Mouse (Mus musculus) E14TG2a.4 (cell line): ENCODE results near the gene Arhgap10.

Source experiments
- H3K27me3 ChIP-seq: 2 replicates; pipeline ENCODE4 v1.6.1; 2014; ENCODE audit warnings: low read length, control low read depth; ENCODE audit not compliant: insufficient read depth
- H3K36me3 ChIP-seq: 2 replicates; pipeline ENCODE4 v1.6.1; 2014; ENCODE audit warnings: low read length, control low read depth; ENCODE audit not compliant: insufficient read depth
- H3K4me1 ChIP-seq: replicated peaks from 2 replicates; pipeline ENCODE4 v1.6.1; 2014; ENCODE audit warnings: low read depth, low read length, control low read depth
- H3K4me3 ChIP-seq: replicated peaks from 2 replicates; pipeline ENCODE4 v1.5.1; 2014; ENCODE audit warnings: mild to moderate bottlenecking, low read length
- H3K9me3 ChIP-seq: 2 replicates; pipeline ENCODE4 v1.6.1; 2014; ENCODE audit warnings: low read length, control low read depth
- CTCF ChIP-seq: conservative IDR thresholded peaks from 2 replicates; pipeline ENCODE4 v1.5.1; 2014; ENCODE audit warnings: low read length
- NANOG ChIP-seq: IDR thresholded peaks from 2 replicates; pipeline ENCODE4 v1.6.1; 2014; ENCODE audit warnings: borderline replicate concordance, low read length, mixed read lengths
- POU5F1 ChIP-seq: IDR thresholded peaks from 2 replicates; pipeline ENCODE4 v1.6.1; 2014; ENCODE audit warnings: low read length, borderline replicate concordance

Gene Arhgap10

DNA sequence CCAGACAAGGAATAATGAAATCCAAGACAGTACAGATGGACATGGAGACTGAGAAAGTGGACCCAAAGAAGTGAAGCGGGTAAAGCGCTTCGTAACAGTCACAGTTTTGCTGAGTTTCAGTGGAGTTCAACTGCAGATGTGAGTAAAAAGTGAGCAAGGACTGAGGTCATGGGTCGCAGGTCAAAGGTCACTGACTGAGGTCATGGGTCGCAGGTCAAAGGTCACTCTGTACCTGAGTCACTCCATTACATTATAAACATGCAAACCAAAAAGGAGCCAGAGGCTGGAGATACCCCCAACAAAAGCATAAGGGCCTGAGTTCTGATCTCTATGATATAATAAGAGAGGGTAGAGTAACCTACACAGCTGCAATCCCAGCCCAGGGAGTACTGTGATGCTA, 43.1 kb downstream of the Arhgap10 start:
- TF ChIP-seq NANOG (no peak), POU5F1 (no peak), CTCF (no peak)
- Histone ChIP-seq H3K36me3 (no peaks in the 10 kb centered on the region), H3K27me3 (no peaks in the 10 kb centered on the region), H3K4me3 (no peak overlapping the region), H3K9me3 (no peaks in the 10 kb centered on the region), H3K4me1 (peaks cover 12% of the 10 kb centered on the region)

DNA sequence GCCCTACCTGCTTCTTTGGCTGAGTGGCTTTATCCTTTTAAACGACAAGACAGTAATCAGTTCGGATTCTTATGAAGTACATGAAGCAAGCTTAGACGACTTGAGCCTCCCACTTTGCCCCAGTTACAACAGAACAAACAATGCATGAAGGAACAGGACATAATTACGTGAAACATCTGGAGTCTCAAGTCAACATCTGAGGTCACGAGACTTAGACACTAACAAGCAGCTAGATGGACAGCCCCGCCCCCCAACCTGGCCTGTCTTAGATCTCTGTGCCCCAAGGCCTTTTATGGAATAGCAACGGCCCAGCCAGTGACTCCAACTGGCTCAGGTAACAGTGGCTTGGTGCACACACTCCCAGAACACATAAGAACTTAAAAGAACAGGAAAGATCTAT, 44.0 kb downstream of the Arhgap10 start:
- Histone ChIP-seq H3K27me3 (no peaks in the 10 kb centered on the region), H3K4me1 (peaks cover 10% of the 10 kb centered on the region), H3K4me3 (no peak overlapping the region), H3K36me3 (no peaks in the 10 kb centered on the region), H3K9me3 (no peaks in the 10 kb centered on the region)
- TF ChIP-seq CTCF (no peak), NANOG (no peak), POU5F1 (no peak)

DNA sequence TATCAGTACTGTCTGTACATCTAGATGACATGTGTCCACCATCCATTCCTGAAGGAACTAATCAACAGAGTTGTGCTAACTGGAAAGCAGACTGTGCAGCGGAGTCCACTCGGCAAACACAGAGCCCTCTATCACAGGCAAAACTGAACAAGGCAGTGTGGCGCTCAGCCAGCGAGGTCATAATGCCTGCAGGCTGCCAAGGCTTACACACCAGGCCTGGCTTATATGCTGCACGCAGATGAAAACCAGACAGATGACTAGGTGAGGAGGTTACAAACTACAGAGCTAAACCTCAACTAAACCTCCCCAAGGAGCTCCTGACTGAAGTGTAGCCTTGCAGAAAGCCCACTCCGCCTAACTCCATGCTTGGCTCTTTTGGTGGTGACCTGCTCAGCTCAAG, 44.4 kb downstream of the Arhgap10 start:
- Histone ChIP-seq H3K27me3 (no peaks in the 10 kb centered on the region), H3K36me3 (no peaks in the 10 kb centered on the region), H3K9me3 (no peaks in the 10 kb centered on the region), H3K4me3 (no peak overlapping the region), H3K4me1 (peaks cover 6% of the 10 kb centered on the region; the same call in 1 of the 2 replicates)
- TF ChIP-seq NANOG (no peak), CTCF (no peak), POU5F1 (no peak)

DNA sequence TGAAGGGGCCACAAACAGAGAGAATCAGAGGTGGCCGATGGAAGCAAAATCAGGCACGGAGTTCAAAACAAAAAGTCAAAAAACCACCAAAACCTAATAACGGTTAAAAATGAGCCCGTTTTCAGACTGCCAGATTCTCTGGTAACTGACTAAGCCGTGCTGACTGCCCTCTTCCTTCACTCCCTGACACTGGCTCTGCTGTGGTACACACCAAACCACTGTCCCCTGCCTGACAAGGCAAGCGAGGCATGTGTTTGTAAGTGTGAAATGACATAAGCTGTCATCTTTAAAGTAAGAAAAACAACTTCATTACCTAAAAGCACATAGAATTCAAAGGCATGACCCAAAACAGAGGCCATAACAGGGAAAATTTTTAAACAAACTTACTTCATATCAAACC, 56.4 kb downstream of the Arhgap10 start:
- no peaks in the 10 kb centered on the region for H3K36me3 ChIP-seq
- no peak for TF ChIP-seq POU5F1
- no peak for TF ChIP-seq CTCF
- H3K4me3 ChIP-seq = no peak overlapping the region

DNA sequence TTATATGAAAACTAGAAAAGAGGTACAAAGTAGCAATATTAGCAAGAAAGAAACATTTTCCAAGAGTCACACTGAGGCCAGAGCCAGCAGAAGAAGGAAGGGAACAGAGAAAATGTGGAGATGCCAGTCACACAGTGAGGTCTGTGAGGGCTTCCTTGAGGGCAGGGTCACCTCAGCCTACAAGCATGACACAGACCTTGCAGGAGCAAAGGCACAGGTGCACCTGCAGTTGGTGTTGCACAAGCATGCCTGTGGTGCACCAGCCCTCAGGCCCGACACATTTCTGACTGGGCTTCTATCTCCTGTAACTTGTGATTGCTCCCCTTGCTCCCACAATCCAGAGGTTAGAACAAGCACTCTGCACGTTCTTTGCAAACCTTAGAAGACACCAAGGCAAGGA, 57.4 kb downstream of the Arhgap10 start:
- Histone ChIP-seq H3K4me1 (no peaks in the 10 kb centered on the region), H3K36me3 (no peaks in the 10 kb centered on the region), H3K4me3 (no peak overlapping the region), H3K9me3 (0 out of 2 replicates have a peak, but pooled peaks cover 3% of the 10 kb centered on the region), H3K27me3 (no peaks in the 10 kb centered on the region)
- TF ChIP-seq POU5F1 (no peak), CTCF (no peak), NANOG (no peak)

More for the DNA sequence above, 56.4 kb downstream of the Arhgap10 start:
- no peaks in the 10 kb centered on the region for H3K9me3 ChIP-seq
- no peaks in the 10 kb centered on the region for H3K4me1 ChIP-seq
- H3K27me3 ChIP-seq = no peaks in the 10 kb centered on the region

DNA sequence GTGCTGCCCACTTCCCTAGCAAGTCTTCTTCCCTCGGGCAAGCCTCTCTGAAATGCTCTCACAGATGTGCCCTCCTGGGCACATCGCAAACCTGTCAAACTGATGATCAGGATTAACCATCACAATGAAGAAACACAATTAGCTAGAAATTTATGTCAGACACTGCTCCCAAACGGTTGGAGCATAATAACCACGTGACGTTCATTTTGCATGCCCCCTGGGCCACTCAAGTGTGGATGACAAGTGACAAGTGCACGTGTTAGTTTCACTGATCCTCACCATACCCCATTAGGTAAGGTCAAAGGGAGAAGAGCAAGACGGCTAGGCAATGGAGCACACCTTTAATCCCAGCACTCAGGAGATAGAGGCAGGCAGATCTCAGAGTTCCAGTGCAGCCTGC, 58.1 kb downstream of the Arhgap10 start:
- no peaks in the 10 kb centered on the region for H3K27me3 ChIP-seq
- no peak overlapping the region for H3K4me3 ChIP-seq
- H3K9me3 ChIP-seq = peaks cover 8% of the 10 kb centered on the region; the same call in 1 of the 2 replicates
- no peaks in the 10 kb centered on the region for H3K4me1 ChIP-seq
- no peak for TF ChIP-seq POU5F1
- TF ChIP-seq CTCF = no peak
- H3K36me3 ChIP-seq = no peaks in the 10 kb centered on the region

DNA sequence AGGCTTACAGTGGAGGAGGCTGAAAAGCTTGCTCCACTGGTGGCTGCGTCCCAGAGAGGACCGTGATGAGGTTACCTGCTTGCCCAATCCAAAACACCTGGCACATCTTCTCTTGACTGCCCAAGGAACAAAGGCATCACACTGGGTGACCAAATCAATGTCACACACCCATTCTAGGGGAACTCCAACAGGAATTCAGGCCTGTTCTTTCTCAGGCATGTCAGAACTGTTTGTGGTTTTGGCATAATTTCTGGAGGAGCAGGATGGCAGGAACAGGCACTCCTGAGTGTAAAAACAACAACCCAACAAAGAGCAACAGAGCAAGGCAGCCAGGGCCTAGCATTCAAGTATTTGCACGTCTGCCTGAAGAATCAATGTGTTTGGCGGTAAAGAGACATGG, 59.2 kb downstream of the Arhgap10 start:
- TF ChIP-seq POU5F1 = no peak
- TF ChIP-seq CTCF = no peak
- no peak for TF ChIP-seq NANOG

DNA sequence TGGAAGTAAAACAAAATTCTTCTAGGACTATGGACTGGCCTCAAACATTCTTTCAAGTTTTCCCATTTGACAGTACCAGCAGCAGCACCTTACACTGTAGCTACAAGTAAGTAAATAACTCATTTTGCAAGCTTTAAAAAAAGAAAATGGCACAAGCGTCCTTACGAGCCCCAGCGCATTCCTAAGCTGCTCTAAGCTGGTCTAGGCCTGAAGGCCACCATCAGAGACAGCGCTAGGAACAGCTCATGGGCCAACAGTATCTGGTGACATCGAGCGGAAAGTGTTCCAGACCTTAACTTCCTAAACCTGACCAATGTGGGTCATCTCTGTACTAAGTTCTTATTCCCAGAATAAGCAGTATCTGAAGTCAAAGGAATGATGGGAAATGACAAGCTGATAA, 61.5 kb downstream of the Arhgap10 start:
- no peaks in the 10 kb centered on the region for H3K27me3 ChIP-seq
- H3K36me3 ChIP-seq = 0 out of 2 replicates have a peak, but pooled peaks cover 3% of the 10 kb centered on the region
- H3K4me1 ChIP-seq = no peaks in the 10 kb centered on the region
- no peak overlapping the region for H3K4me3 ChIP-seq
- H3K9me3 ChIP-seq = peaks cover 41% of the 10 kb centered on the region
- no peak for TF ChIP-seq NANOG
- no peak for TF ChIP-seq CTCF
- no peak for TF ChIP-seq POU5F1

More for the DNA sequence above, 59.2 kb downstream of the Arhgap10 start:
- Histone ChIP-seq H3K4me1 (no peaks in the 10 kb centered on the region), H3K9me3 (peaks cover 18% of the 10 kb centered on the region), H3K36me3 (no peaks in the 10 kb centered on the region), H3K4me3 (no peak overlapping the region), H3K27me3 (no peaks in the 10 kb centered on the region)

DNA sequence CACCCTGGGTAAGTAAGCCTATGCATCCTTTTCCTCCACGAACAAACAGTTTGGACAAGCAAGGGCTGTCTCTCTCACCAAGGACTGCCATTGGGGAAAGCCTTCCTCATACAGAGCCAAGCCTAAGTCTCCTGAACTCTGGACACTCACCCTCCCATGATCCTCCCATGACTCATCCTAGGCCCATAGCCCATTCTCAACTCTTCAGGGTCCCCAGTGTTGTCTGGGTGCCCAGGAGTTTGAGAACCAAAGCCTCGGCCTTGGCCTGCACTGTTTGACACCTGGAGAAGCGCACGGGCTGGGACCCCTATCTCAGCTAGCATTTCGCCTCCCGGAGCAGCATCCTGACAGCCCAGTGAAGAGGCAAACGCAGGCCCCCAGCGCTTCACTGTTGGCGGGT, 63.9 kb downstream of the Arhgap10 start:
- no peaks in the 10 kb centered on the region for H3K27me3 ChIP-seq
- H3K4me3 ChIP-seq = no peak overlapping the region
- no peak for TF ChIP-seq NANOG
- no peak for TF ChIP-seq CTCF
- TF ChIP-seq POU5F1 = no peak
- H3K36me3 ChIP-seq = peaks cover 20% of the 10 kb centered on the region
- H3K9me3 ChIP-seq = peaks cover 63% of the 10 kb centered on the region
- H3K4me1 ChIP-seq = no peaks in the 10 kb centered on the region
